Mouse (Mus musculus): Measurements from ENCODE around the gene St6galnac3.

DNA sequence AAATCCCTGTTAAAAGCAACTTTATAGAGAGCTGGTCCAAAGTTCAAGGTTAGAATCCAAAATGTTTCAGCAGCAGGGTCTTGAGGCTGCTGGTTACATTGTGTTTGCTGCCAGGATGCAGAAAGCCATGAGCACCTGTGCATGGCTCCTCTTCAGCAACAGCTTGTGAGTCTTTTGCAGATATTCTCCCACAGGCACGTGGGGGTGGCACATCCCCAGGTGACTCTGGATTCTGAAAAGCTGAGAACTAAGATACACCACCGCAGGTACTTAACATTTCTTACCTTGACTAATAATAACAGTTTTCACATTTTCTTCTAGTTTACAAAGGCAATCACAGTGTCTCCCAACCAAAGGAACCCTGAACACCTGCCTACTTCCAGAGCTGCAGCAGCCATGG lies 387.8 kb downstream of the St6galnac3 start:
- TF ChIP-seq CTCF (IDR thresholded peaks at IDR 0.05; ENCODE audit: low read depth) (no peak), EP300 (optimal IDR thresholded peaks at IDR 0.05) (no peak)
